In genomic region chr12:87388122-87388774, GRCm38 (mm10) we compare ENCODE assay signal across 8 mouse cellular contexts. TPM values are rescaled to one million over a fixed set of nuclear protein-coding genes. Genes with fewer than 3 reads are reported as not detected.
DNase-seq lines count a peak whose midpoint lies in the region; ATAC-seq and TF ChIP-seq lines count a peak whose summit lies in the region.

Sptlc2 (minus strand) TSS chr12:87388355.

- H3K4me1 ChIP-seq in bone marrow, adult 2 months (ENCODE audit: control insufficient read depth, insufficient read depth, low read length), result no peaks in the 10 kb centered on the region; the same call in 1 of the 2 replicates
- H3K4me1 ChIP-seq in embryonic facial prominence, embryonic 15.5 days, result 0 out of 2 replicates have a peak, but pooled peaks cover 16% of the 10 kb centered on the region
- peaks cover 6% of the 10 kb centered on the region for H3K4me1 ChIP-seq in limb, embryonic 14.5 days (ENCODE audit: control insufficient read depth, insufficient read depth, low read length)
- H3K4me1 ChIP-seq in midbrain, postnatal 0 days (ENCODE audit: insufficient read depth, low read length), result peaks cover 11% of the 10 kb centered on the region; the same call in 1 of the 2 replicates

- peak; percentile 100 for DNase-seq in 416B (ENCODE audit: low read depth)
- DNase-seq in heart, adult 8-10 months (ENCODE audit: low spot score), result peak; percentile 100
- peak; percentile 100 for DNase-seq in kidney, adult 9 months
- peak; percentile 100 for DNase-seq in limb, embryonic 14.5 days (ENCODE audit: low spot score)
- DNase-seq in midbrain, postnatal 0 days (ENCODE audit: low spot score), result peak; percentile 100
- DNase-seq in spleen, postnatal 14 days (ENCODE audit: low spot score in 2 of 2), result peak; percentile 98 to 99

- no peak for TF ChIP-seq CTCF in bone marrow, adult 2 months (IDR thresholded peaks at IDR 0.05; ENCODE audit: control insufficient read depth, insufficient read depth, low read length)
- peak; percentile 51 for TF ChIP-seq CTCF in midbrain, postnatal 0 days (IDR thresholded peaks at IDR 0.05)

- peak; percentile 99 for ATAC-seq in embryonic facial prominence, embryonic 15.5 days (ENCODE audit: insufficient number of reproducible peaks, low FRiP score, low TSS enrichment, low read depth)
- ATAC-seq in limb, embryonic 14.5 days (ENCODE audit: low FRiP score, low read depth), result peak; percentile 100
- ATAC-seq in midbrain, postnatal 0 days (ENCODE audit: low FRiP score), result peak; percentile 99

- TF ChIP-seq POLR2A in bone marrow, adult 2 months (IDR thresholded peaks at IDR 0.05; ENCODE audit: borderline replicate concordance, control insufficient read depth, low read depth, low read length), result peak; percentile 84; the same call in 1 of the 2 replicates
- peak; percentile 80; the same call in 1 of the 2 replicates for TF ChIP-seq POLR2A in limb, embryonic 14.5 days (IDR thresholded peaks at IDR 0.05; ENCODE audit: borderline replicate concordance, extremely low read depth, insufficient read depth, insufficient read length)

- no peaks in the 10 kb centered on the region for H3K9me3 ChIP-seq in embryonic facial prominence, embryonic 15.5 days (replicated peaks)
- no peaks in the 10 kb centered on the region for H3K9me3 ChIP-seq in limb, embryonic 14.5 days (ENCODE audit: control insufficient read depth, low read length)
- no peaks in the 10 kb centered on the region for H3K9me3 ChIP-seq in midbrain, postnatal 0 days (ENCODE audit: low read length)

- H3K4me2 ChIP-seq in embryonic facial prominence, embryonic 15.5 days (replicated peaks), result peak within 1 kb of the TSS; percentile 96
- H3K4me2 ChIP-seq in limb, embryonic 14.5 days (replicated peaks; ENCODE audit: low read depth, low read length, severe bottlenecking), result peak within 1 kb of the TSS; percentile 79
- H3K4me2 ChIP-seq in midbrain, postnatal 0 days (ENCODE audit: low read depth, low read length, poor library complexity, severe bottlenecking), result peak within 1 kb of the TSS; percentile 84

- H3K27ac ChIP-seq in bone marrow, adult 2 months (ENCODE audit: control insufficient read depth, insufficient read depth, low read depth, low read length, poor library complexity), result peak within 1 kb of the TSS; percentile 94
- peak within 1 kb of the TSS; percentile 82 for H3K27ac ChIP-seq in embryonic facial prominence, embryonic 15.5 days (replicated peaks)
- peak within 1 kb of the TSS; percentile 75 for H3K27ac ChIP-seq in limb, embryonic 14.5 days (replicated peaks; ENCODE audit: low read depth, low read length)
- peak within 1 kb of the TSS; percentile 75 for H3K27ac ChIP-seq in midbrain, postnatal 0 days (ENCODE audit: low read depth, low read length)

- H3K36me3 ChIP-seq in embryonic facial prominence, embryonic 15.5 days, result no peaks in the 10 kb centered on the region
- no peaks in the 10 kb centered on the region for H3K36me3 ChIP-seq in limb, embryonic 14.5 days (ENCODE audit: control insufficient read depth, insufficient read depth, low read length)
- H3K36me3 ChIP-seq in midbrain, postnatal 0 days (ENCODE audit: insufficient read depth, low read length), result no peaks in the 10 kb centered on the region

- H3K4me3 ChIP-seq in bone marrow, adult 2 months (replicated peaks; ENCODE audit: control insufficient read depth, low read depth, low read length), result peak within 1 kb of the TSS; percentile 92
- H3K4me3 ChIP-seq in embryonic facial prominence, embryonic 15.5 days (replicated peaks), result peak within 1 kb of the TSS; percentile 98
- peak within 1 kb of the TSS; percentile 76 for H3K4me3 ChIP-seq in limb, embryonic 14.5 days (replicated peaks; ENCODE audit: low read length)
- peak within 1 kb of the TSS; percentile 95 for H3K4me3 ChIP-seq in midbrain, postnatal 0 days (ENCODE audit: low read depth, low read length)

- peak within 1 kb of the TSS; percentile 93 for H3K9ac ChIP-seq in embryonic facial prominence, embryonic 15.5 days
- H3K9ac ChIP-seq in limb, embryonic 14.5 days (ENCODE audit: low read depth, low read length, severe bottlenecking), result peak within 1 kb of the TSS; percentile 82
- peak within 1 kb of the TSS; percentile 91 for H3K9ac ChIP-seq in midbrain, postnatal 0 days (replicated peaks; ENCODE audit: low read length, poor library complexity, severe bottlenecking)

- H3K27me3 ChIP-seq in embryonic facial prominence, embryonic 15.5 days, result no peaks in the 10 kb centered on the region
- H3K27me3 ChIP-seq in limb, embryonic 14.5 days (ENCODE audit: control insufficient read depth, insufficient read depth, low read length), result no peaks in the 10 kb centered on the region
- H3K27me3 ChIP-seq in midbrain, postnatal 0 days (ENCODE audit: insufficient read depth, low read length), result no peaks in the 10 kb centered on the region

- WGBS in bone marrow, adult 2 months, result under 1% methylated on average over 45 of the region's 45 CpGs
- under 1% methylated on average over 45 of the region's 45 CpGs for WGBS in embryonic facial prominence, embryonic 15.5 days
- 2% methylated on average over 43 of the region's 45 CpGs for WGBS in limb, embryonic 14.5 days
- WGBS in midbrain, postnatal 0 days, result under 1% methylated on average over 45 of the region's 45 CpGs

RNA-seq across cellular contexts. Expression of gene Sptlc2, which starts in this region (rescaled TPM):
- polyA plus RNA-seq in bone marrow, adult 2 months (2011; ENCODE audit: insufficient read depth, insufficient read length, low replicate concordance, missing spikeins), result 10.7 and 31.6 TPM in 2 replicates
- 73.4 and 73.6 TPM in 2 replicates for polyA plus RNA-seq in embryonic facial prominence, embryonic 15.5 days (2015; fragmentation: Nextera tagmentation; extraction: Ambion mirVana)
- total RNA-seq in heart, adult 8-10 months (2022), result 10 to 100 TPM; 18.9 to 30.4 (median 20.9) TPM
- 23.3 and 35.2 TPM in 2 replicates for polyA plus RNA-seq in limb, embryonic 14.5 days (2012; rRNA removed)
- polyA plus RNA-seq in limb, embryonic 14.5 days (2014; fragmentation: Nextera tagmentation; extraction: Ambion mirVana), result 80.8 and 85.5 TPM in 2 replicates
- 41.5 and 49.8 TPM in 2 replicates for total RNA-seq in midbrain, postnatal 0 days (2014; rRNA removed)
- polyA plus RNA-seq in midbrain, postnatal 0 days (2015; fragmentation: Nextera tagmentation; extraction: Ambion mirVana), result 86.6 and 99.6 TPM in 2 replicates

Comparison
In these comparisons a context has a peak if more than half of its experiments do, and no peak if none do; other contexts are left out.
1. Peak in every context shown above with its lines: DNase-seq, ATAC-seq, H3K4me3 ChIP-seq and H3K27ac ChIP-seq.